Mouse (Mus musculus): ENCODE data around the gene Crybb3.

- TF ChIP-seq MAFK (IDR thresholded peaks at IDR 0.05; ENCODE audit: insufficient read depth, low read depth, low read length) (no peak), ZNF384 (IDR thresholded peaks at IDR 0.05; ENCODE audit: low read depth, low read length) (no peak), ZC3H11A (IDR thresholded peaks at IDR 0.05; ENCODE audit: borderline replicate concordance, low read depth, low read length) (no peak)
These were observed 23.7 kb upstream of the Crybb3 start for GRCm38 (mm10) chr5:113105035-113105434.

Measured in ES-E14 (cell line).